Mouse (Mus musculus): ENCODE measurements around the gene Opalin. TPM values are rescaled to one million over a fixed set of nuclear protein-coding genes. Genes with fewer than 3 reads are reported as not detected.
A peak's percentile ranks its signal among the peaks of the same experiment; 100 is the strongest.

Gene Opalin
- total and polyA plus RNA-seq, 2 experiments from 2014 or later, result not detected

DNA sequence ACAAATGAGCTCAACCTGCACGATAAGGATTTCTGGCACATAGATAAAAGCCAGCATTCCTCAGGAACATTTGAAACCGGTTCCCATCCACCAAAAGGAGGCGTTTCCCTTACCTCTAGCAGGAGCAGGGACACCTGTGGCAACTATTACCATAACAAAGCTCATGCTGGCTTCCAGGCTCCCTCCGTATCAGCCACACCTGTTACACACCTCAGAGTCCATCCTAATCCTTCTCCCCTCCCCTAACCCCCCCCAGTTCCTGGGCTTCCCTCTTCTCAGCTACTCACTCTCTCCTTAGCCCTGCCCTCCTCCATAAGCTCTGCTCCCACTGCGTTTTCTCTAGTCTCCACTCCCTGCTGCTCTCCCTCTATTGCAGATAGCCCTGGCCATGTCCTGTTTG lies 63.3 kb downstream of the Opalin start:
- Histone ChIP-seq H3K4me2 (ENCODE audit: low read depth, low read length, poor library complexity, severe bottlenecking) (peak overlapping the region; percentile 26), H3K9me3 (ENCODE audit: low read length) (no peaks in the 10 kb centered on the region), H3K4me3 (ENCODE audit: low read depth, low read length) (peak overlapping the region; percentile 15; the same call in 1 of the 2 replicates), H3K36me3 (ENCODE audit: insufficient read depth, low read length) (no peaks in the 10 kb centered on the region), H3K4me1 (ENCODE audit: insufficient read depth, low read length) (no peaks in the 10 kb centered on the region), H3K9ac (replicated peaks; ENCODE audit: low read length, poor library complexity, severe bottlenecking) (peak overlapping the region; percentile 36; the same call in 1 of the 2 replicates), H3K27ac (ENCODE audit: low read depth, low read length) (no peak overlapping the region), H3K27me3 (ENCODE audit: insufficient read depth, low read length) (no peaks in the 10 kb centered on the region)
- no peak for TF ChIP-seq CTCF (IDR thresholded peaks at IDR 0.05)
- no peak for DNase-seq (ENCODE audit: low spot score)
- peak; percentile 42; the same call in 1 of the 2 replicates for ATAC-seq (ENCODE audit: low FRiP score)
- 2% methylated on average over 5 of the region's 5 CpGs for whole genome bisulfite sequencing

Other genes starting within 250 kb of the Opalin start
- gene Ccnj, start 245.8 kb downstream of the Opalin start, total RNA-seq (2014; rRNA removed), result 12.5 and 16.6 TPM in 2 replicates
- 8.6 and 9.7 TPM in 2 replicates for gene Ccnj, start 245.8 kb downstream of the Opalin start, polyA plus RNA-seq (2015; fragmentation: Nextera tagmentation; extraction: Ambion mirVana)
- 11.2 and 15.0 TPM in 2 replicates for gene Zfp518a, start 182.4 kb downstream of the Opalin start, total RNA-seq (2014; rRNA removed)
- gene Zfp518a, start 182.4 kb downstream of the Opalin start, polyA plus RNA-seq (2015; fragmentation: Nextera tagmentation; extraction: Ambion mirVana), result 2.4 TPM in 2 replicates
- gene Blnk, start 82.6 kb downstream of the Opalin start, total RNA-seq (2014; rRNA removed), result 0.42 and 1.2 TPM in 2 replicates
- gene Blnk, start 82.6 kb downstream of the Opalin start, polyA plus RNA-seq (2015; fragmentation: Nextera tagmentation; extraction: Ambion mirVana), result 1.4 TPM in 2 replicates
- gene Dntt, start 47.8 kb downstream of the Opalin start, total RNA-seq (2014; rRNA removed), result not detected in 2 replicates
- gene Dntt, start 47.8 kb downstream of the Opalin start, polyA plus RNA-seq (2015; fragmentation: Nextera tagmentation; extraction: Ambion mirVana), result 0.27 and 0.32 TPM in 2 replicates
- 0.71 and 1.2 TPM in 2 replicates for gene Tll2, start 129.7 kb upstream of the Opalin start, total RNA-seq (2014; rRNA removed)
- 0.48 and 0.56 TPM in 2 replicates for gene Tll2, start 129.7 kb upstream of the Opalin start, polyA plus RNA-seq (2015; fragmentation: Nextera tagmentation; extraction: Ambion mirVana)
- gene Tm9sf3, start 186.9 kb upstream of the Opalin start, total RNA-seq (2014; rRNA removed), result 128 and 148 TPM in 2 replicates
- 57.8 and 63.2 TPM in 2 replicates for gene Tm9sf3, start 186.9 kb upstream of the Opalin start, polyA plus RNA-seq (2015; fragmentation: Nextera tagmentation; extraction: Ambion mirVana)

Data from midbrain, postnatal 0 days (tissue).